Mouse (Mus musculus): ENCODE results near the gene Fah.

DNA sequence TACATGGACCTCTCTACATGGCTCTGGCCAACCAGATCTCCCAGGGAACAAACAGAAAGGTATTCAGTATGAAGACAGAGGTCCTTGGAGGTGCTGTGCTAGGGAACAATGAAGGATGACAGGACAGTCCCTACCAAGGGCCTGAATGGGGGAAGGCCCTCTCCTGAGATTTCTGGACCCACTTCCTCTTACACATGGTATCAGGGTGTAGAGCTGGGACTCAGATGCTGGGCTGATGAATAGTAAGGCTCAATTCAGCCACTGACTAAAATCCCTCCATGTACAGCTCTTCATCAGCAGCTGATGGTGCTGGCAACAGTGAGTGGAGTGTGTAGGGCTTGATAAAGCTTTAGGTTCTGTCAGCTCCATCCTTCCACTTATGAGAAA lies 11.6 kb downstream of the Fah start:
- TF ChIP-seq GATA1 (IDR thresholded peaks at IDR 0.05; ENCODE audit: borderline replicate concordance, low read length): no peak
- TF ChIP-seq FLI1 (IDR thresholded peaks at IDR 0.05; ENCODE audit: low read length): no peak

Data from megakaryocyte, embryonic 14.5 days (primary cell).